ENCODE assay signal across 32 mouse cellular contexts in the genomic region with DNA sequence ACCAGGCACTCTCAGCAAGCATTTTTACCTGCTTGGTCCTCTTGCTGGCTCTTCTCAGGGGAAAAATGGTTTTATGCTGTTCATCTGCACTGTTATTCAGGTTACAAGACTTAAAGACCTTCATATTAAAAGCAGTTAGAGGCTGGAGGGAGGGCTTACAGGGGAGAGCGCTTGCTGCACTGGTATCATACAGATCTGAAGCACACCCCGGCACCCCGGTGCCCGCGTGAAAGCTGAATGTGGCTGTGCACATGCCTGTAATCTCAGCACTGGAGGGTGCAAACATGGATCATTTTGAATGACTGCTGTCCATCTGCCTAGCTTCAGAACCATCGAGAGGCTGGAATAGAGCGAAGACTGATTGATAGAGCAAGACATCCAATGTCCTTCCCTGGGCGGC. TPM values are rescaled to one million over a fixed set of nuclear protein-coding genes. Genes with fewer than 3 reads are reported as not detected.
DNase-seq lines count a peak whose midpoint lies in the region; ATAC-seq and TF ChIP-seq lines count a peak whose summit lies in the region.
"Had no signal": no experiment of that assay in that cellular context is flagged by ENCODE, and none has a peak within 500 bp of the region (broad histone marks: within the 10 kb centered on the region; RNA-seq: fewer than 3 reads in every experiment).

No protein-coding gene starts in this region.

- TF ChIP-seq CTCF in spleen, adult 2 months (IDR thresholded peaks at IDR 0.05; ENCODE audit: extremely low read depth, insufficient read depth, insufficient read length, insufficient replicate concordance), result no peak
- no peak for TF ChIP-seq CTCF in CH12.LX (conservative IDR thresholded peaks at IDR 0.05 in 1 of 2, IDR thresholded peaks at IDR 0.05 in 1 of 2; ENCODE audit: low read depth in 2 of 2, low read length in 2 of 2)

- intact Hi-C loops in gastrocnemius, postnatal 36 days (cut with DNase I), result no loop called here

- H3K27ac ChIP-seq in spleen, adult 2 months (ENCODE audit: insufficient read depth, low read length), result peak overlapping the region; percentile 67; the same call in 1 of the 2 replicates
- H3K27ac ChIP-seq in CH12.LX (ENCODE audit: insufficient read depth, low read depth), result peak overlapping the region; percentile 92
- no peak overlapping the region for H3K27ac ChIP-seq in forebrain, embryonic 13.5 days
- H3K27ac ChIP-seq: forebrain, embryonic 10.5 days; gastrocnemius, adult 2 months; heart, adult 2 months; heart, embryonic 10.5 days; heart, embryonic 13.5 days; hindbrain, embryonic 14.5 days; hindbrain, postnatal 0 days had no signal

- no peak for TF ChIP-seq POLR2A in spleen, adult 2 months (IDR thresholded peaks at IDR 0.05; ENCODE audit: low read depth, low read length)
- no peak for TF ChIP-seq POLR2A in CH12.LX (IDR thresholded peaks at IDR 0.05; ENCODE audit: low read depth, low read length)

- H3K4me1 ChIP-seq in spleen, adult 2 months (ENCODE audit: control insufficient read depth, insufficient read depth, insufficient read length), result peaks cover 37% of the 10 kb centered on the region
- peaks cover 26 to 81% of the 10 kb centered on the region in 2 experiments for H3K4me1 ChIP-seq in CH12.LX (ENCODE audit: control insufficient read depth in 1 of 2, insufficient read depth in 2 of 2)
- no peaks in the 10 kb centered on the region for H3K4me1 ChIP-seq in forebrain, embryonic 13.5 days

- in situ Hi-C loops in CH12.LX (cut with MboI; ENCODE audit: low pct_ligation_motif_present, low pct_unique_long_range_greater_than_20kb, low sequenced_read_pairs), result no loop called here

- peak; percentile 57 for DNase-seq in CD4-positive, CD25-positive, alpha-beta regulatory T cell, adult 2 months (ENCODE audit: low read depth, low spot score)
- no peak for DNase-seq in spleen, adult 2 months (ENCODE audit: low read depth in 1 of 2, low spot score in 2 of 2)
- no peak for DNase-seq in spleen, postnatal 14 days (ENCODE audit: low spot score in 2 of 2)
- no peak for DNase-seq in CH12.LX (ENCODE audit: extremely low read depth)
- peak; percentile 67 for DNase-seq in thymus, postnatal 14 days
- no peak for DNase-seq in gastrocnemius, postnatal 36 days
- DNase-seq: adrenal gland, adult 8-10 months; adrenal gland, postnatal 25 days; cerebellum, adult 11-12 months; cerebellum, adult 8-10 months; cerebellum, postnatal 10 days; cerebellum, postnatal 36 days; embryo, embryonic 11 days; forebrain, postnatal 0 days; gastrocnemius, adult 2 months; gastrocnemius, postnatal 14 days; heart, adult 2 months; heart, postnatal 14 days; heart, postnatal 4 days had no signal

- 77% methylated on average over 8 of the region's 8 CpGs for WGBS in spleen, adult 2 months
- 95% methylated on average over 8 of the region's 8 CpGs for WGBS in forebrain, embryonic 13.5 days

- no peak overlapping the region for H3K4me3 ChIP-seq in spleen, adult 2 months (ENCODE audit: extremely low read depth, insufficient read depth, insufficient read length)
- H3K4me3 ChIP-seq in CH12.LX (replicated peaks in 1 of 3; ENCODE audit: low read depth in 2 of 3, low read length in 2 of 3, poor library complexity in 1 of 3), result peak overlapping the region in 1 of 3 experiments; percentile 16
- no peak overlapping the region for H3K4me3 ChIP-seq in forebrain, embryonic 13.5 days
- H3K4me3 ChIP-seq: forebrain, embryonic 10.5 days; gastrocnemius, adult 2 months; heart, adult 2 months; heart, embryonic 10.5 days; heart, embryonic 13.5 days had no signal

- no peak overlapping the region for H3K9ac ChIP-seq in CH12.LX (ENCODE audit: insufficient read depth, low read depth)
- H3K9ac ChIP-seq in forebrain, embryonic 13.5 days, result no peak overlapping the region
- H3K9ac ChIP-seq: forebrain, postnatal 0 days; heart, embryonic 13.5 days; hindbrain, embryonic 14.5 days had no signal

- TF ChIP-seq RAD21 in CH12.LX (IDR thresholded peaks at IDR 0.05; ENCODE audit: low read depth, low read length), result no peak

- no peaks in the 10 kb centered on the region for H3K27me3 ChIP-seq in spleen, adult 2 months (ENCODE audit: control insufficient read depth, insufficient read depth, low read length)
- H3K27me3 ChIP-seq in CH12.LX (replicated peaks), result no peaks in the 10 kb centered on the region
- H3K27me3 ChIP-seq in forebrain, embryonic 13.5 days, result no peaks in the 10 kb centered on the region
- H3K27me3 ChIP-seq: heart, embryonic 13.5 days had no signal

- dilution Hi-C loops in CH12.LX (cut with MboI; ENCODE audit: extremely low pct_ligation_motif_present, extremely low pct_unique_long_range_greater_than_20kb, low sequenced_read_pairs), result no loop called here

- ATAC-seq in CD4-positive, CD25-positive, alpha-beta regulatory T cell, adult 4 months, result no peak
- ATAC-seq in forebrain, embryonic 13.5 days, result no peak
- ATAC-seq: activated CD4-positive, CD25-positive, alpha-beta regulatory T cell, adult 4 months; forebrain, embryonic 14.5 days; forebrain, postnatal 0 days; hindbrain, postnatal 0 days had no signal

- peaks cover 1% of the 10 kb centered on the region for H3K9me3 ChIP-seq in CH12.LX (replicated peaks; ENCODE audit: low read length)
- no peaks in the 10 kb centered on the region for H3K9me3 ChIP-seq in forebrain, embryonic 13.5 days (replicated peaks)
- H3K9me3 ChIP-seq: forebrain, embryonic 10.5 days; heart, embryonic 10.5 days; heart, embryonic 13.5 days had no signal

- TF ChIP-seq EP300 in CH12.LX (IDR thresholded peaks at IDR 0.05; ENCODE audit: low read length), result no peak

- H3K36me3 ChIP-seq in spleen, adult 2 months (ENCODE audit: control insufficient read depth, insufficient read depth, low read length), result peaks cover 3% of the 10 kb centered on the region
- peaks cover 20 to 47% of the 10 kb centered on the region in 2 experiments for H3K36me3 ChIP-seq in CH12.LX (replicated peaks in 1 of 2; ENCODE audit: control insufficient read depth in 1 of 2, insufficient read depth in 1 of 2, low read length in 1 of 2)
- H3K36me3 ChIP-seq in forebrain, embryonic 13.5 days (ENCODE audit: poor library complexity, severe bottlenecking), result no peaks in the 10 kb centered on the region
- H3K36me3 ChIP-seq: forebrain, embryonic 10.5 days; heart, embryonic 10.5 days; heart, embryonic 13.5 days had no signal

- H3K79me2 ChIP-seq in CH12.LX (replicated peaks; ENCODE audit: control insufficient read depth, extremely low read depth, insufficient read depth, poor library complexity, severe bottlenecking), result peaks cover 58% of the 10 kb centered on the region

- H3K4me2 ChIP-seq in CH12.LX (ENCODE audit: insufficient read depth, low read depth, poor library complexity, severe bottlenecking), result peak overlapping the region; percentile 8; the same call in 1 of the 2 replicates
- H3K4me2 ChIP-seq in forebrain, embryonic 13.5 days, result no peak overlapping the region
- H3K4me2 ChIP-seq: heart, embryonic 13.5 days; hindbrain, embryonic 14.5 days had no signal

TF ChIP-seq in CH12.LX, 34 proteins besides CTCF, POLR2A, EP300 and RAD21:
- TF ChIP-seq PAX5 (IDR thresholded peaks at IDR 0.05; ENCODE audit: low read length) (no peak), ZC3H11A (IDR thresholded peaks at IDR 0.05; ENCODE audit: low read depth, low read length) (no peak)

RNA-seq across cellular contexts. Expression of gene Fam169b, which starts 15.4 kb away (rescaled TPM):
- polyA plus RNA-seq in CD4-positive, CD25-positive, alpha-beta regulatory T cell, adult 4 months (2017; shearing (Covaris generic)), result 100 to 1,000 TPM; 124 to 148 TPM
- polyA plus RNA-seq in spleen, adult 2 months (2012; rRNA removed), result 27.9 and 29.2 TPM in 2 replicates
- 13.6 and 17.0 TPM in 2 replicates for total RNA-seq in CH12.LX (2012; rRNA removed)
- 15.2 and 15.9 TPM in 2 replicates for total RNA-seq in CH12.LX (2014; rRNA removed)
- polyA plus RNA-seq in CH12.LX (2012; ENCODE audit: insufficient read length, low read depth), result 16.2 and 17.3 TPM in 2 replicates
- total RNA-seq in gastrocnemius, postnatal 36 days (2021), result under 1 TPM; 0.10 to 0.48 TPM
- polyA plus RNA-seq in forebrain, embryonic 13.5 days (2015; fragmentation: Nextera tagmentation; extraction: Ambion mirVana), result not detected in 2 replicates
- total RNA-seq: adrenal gland, postnatal 25 days had no signal

RNA-seq across cellular contexts. Expression of gene Pgpep1l, which starts 25.0 kb away (rescaled TPM):
- 1 to 10 TPM; 6.2 to 6.6 TPM for polyA plus RNA-seq in CD4-positive, CD25-positive, alpha-beta regulatory T cell, adult 4 months (2017; shearing (Covaris generic))
- 0.36 and 0.53 TPM in 2 replicates for polyA plus RNA-seq in spleen, adult 2 months (2012; rRNA removed)
- total RNA-seq in CH12.LX (2012; rRNA removed) (not detected in 2 replicates), CH12.LX (2014; rRNA removed) (not detected in 2 replicates)
- polyA plus RNA-seq in CH12.LX (2012; ENCODE audit: insufficient read length, low read depth), result not detected in 2 replicates
- 1 to 10 TPM; 4.6 to 5.4 TPM for total RNA-seq in gastrocnemius, postnatal 36 days (2021)
- polyA plus RNA-seq in forebrain, embryonic 13.5 days (2015; fragmentation: Nextera tagmentation; extraction: Ambion mirVana), result not detected in 2 replicates
- total RNA-seq: adrenal gland, postnatal 25 days; granulocyte monocyte progenitor cell, adult 5-6 weeks; heart, adult 2 months; heart, postnatal 4 days had no signal
- polyA plus RNA-seq: embryonic facial prominence, embryonic 11.5 days; embryonic facial prominence, embryonic 14.5 days; forebrain, embryonic 10.5 days; forebrain, embryonic 14.5 days; forebrain, postnatal 0 days; heart, embryonic 10.5 days; heart, embryonic 13.5 days; hindbrain, embryonic 11.5 days; hindbrain, postnatal 0 days had no signal

Comparison
In these comparisons a context has a peak if more than half of its experiments do, and no peak if none do; other contexts are left out.
1. DNase-seq: peak in CD4-positive, CD25-positive, alpha-beta regulatory T cell, adult 2 months (single experiment) and thymus, postnatal 14 days (single experiment); none in spleen, adult 2 months (0 of 2), spleen, postnatal 14 days (0 of 2), CH12.LX (single experiment) and gastrocnemius, postnatal 36 days (0 of 2).
2. RNA of gene Fam169b, which starts 15.4 kb away (polyA plus RNA-seq): 124 to 148 TPM in CD4-positive, CD25-positive, alpha-beta regulatory T cell, adult 4 months, 27.9 to 29.2 TPM in spleen, adult 2 months and 16.2 to 17.3 TPM in CH12.LX; not detected in forebrain, embryonic 13.5 days; every median in the first group is over 10 times any median in the second.